Comparison of ENCODE assay signal across 7 mouse cellular contexts in the genomic region with DNA sequence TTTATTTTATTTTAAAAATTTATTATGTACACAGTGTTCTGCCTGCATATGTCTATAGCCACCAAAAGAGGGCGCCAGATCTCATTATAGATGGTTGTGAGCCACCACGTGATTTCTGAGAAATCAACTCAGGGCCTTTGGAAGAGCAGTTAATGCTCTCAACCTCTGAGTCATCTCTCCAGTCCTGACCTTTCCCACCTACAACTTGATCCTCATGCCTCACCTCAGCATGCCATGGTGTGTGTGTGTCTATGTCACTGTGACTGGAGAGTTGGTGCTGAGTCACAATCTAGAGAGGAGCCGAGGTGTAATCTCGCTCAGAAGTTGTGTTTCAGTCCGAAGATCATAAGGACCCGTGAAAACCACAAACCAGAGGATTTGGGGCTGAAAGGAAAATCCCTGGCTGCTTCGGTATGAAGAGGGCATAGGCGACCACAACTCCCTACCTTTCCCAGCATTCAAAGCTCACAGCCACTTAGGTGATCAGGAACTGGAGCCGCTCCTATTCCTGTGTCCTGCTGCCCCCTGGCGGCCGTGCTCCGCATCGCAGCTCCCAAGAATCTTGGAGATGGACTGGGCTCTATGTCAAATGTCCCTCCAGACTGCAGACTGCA. TPM values are rescaled to one million over a fixed set of nuclear protein-coding genes. Genes with fewer than 3 reads are reported as not detected.
DNase-seq lines count a peak whose midpoint lies in the region; ATAC-seq and TF ChIP-seq lines count a peak whose summit lies in the region.

No protein-coding gene starts in this region.

- H3K4me3 ChIP-seq in bone marrow, adult 2 months (replicated peaks; ENCODE audit: control insufficient read depth, low read depth, low read length): peak overlapping the region; percentile 29
- H3K4me3 ChIP-seq in left cerebral cortex, adult 2 months: no peak overlapping the region
- H3K4me3 ChIP-seq in spleen, adult 2 months (ENCODE audit: extremely low read depth, insufficient read depth, insufficient read length): peak overlapping the region; percentile 33; the same call in 1 of the 2 replicates

- ATAC-seq in erythroblast, adult 5-6 weeks (replicated peaks; ENCODE audit: low FRiP score, poor library complexity, severe bottlenecking): peak; percentile 85
- ATAC-seq in hematopoietic stem cell, adult 5-6 weeks (replicated peaks in 1 of 2; ENCODE audit: insufficient read depth in 1 of 2, low FRiP score in 2 of 2, low TSS enrichment in 1 of 2, low read depth in 1 of 2, poor library complexity in 2 of 2, severe bottlenecking in 2 of 2): peak; percentile 42 to 72

- no peaks in the 10 kb centered on the region; the same call in 1 of the 2 replicates for H3K4me1 ChIP-seq in bone marrow, adult 2 months (ENCODE audit: control insufficient read depth, insufficient read depth, low read length)
- peaks cover 2% of the 10 kb centered on the region; the same call in 1 of the 2 replicates for H3K4me1 ChIP-seq in spleen, adult 2 months (ENCODE audit: control insufficient read depth, insufficient read depth, insufficient read length)

- H3K36me3 ChIP-seq in spleen, adult 2 months (ENCODE audit: control insufficient read depth, insufficient read depth, low read length): no peaks in the 10 kb centered on the region

- no peak for TF ChIP-seq POLR2A in bone marrow, adult 2 months (IDR thresholded peaks at IDR 0.05; ENCODE audit: borderline replicate concordance, control insufficient read depth, low read depth, low read length)
- no peak for TF ChIP-seq POLR2A in spleen, adult 2 months (IDR thresholded peaks at IDR 0.05; ENCODE audit: low read depth, low read length)

- peak; percentile 81 for DNase-seq in MN1 (ENCODE audit: low spot score)
- peak; percentile 84 to 93 for DNase-seq in left cerebral cortex, adult 2 months (ENCODE audit: extremely low spot score in 1 of 2, low spot score in 2 of 2)
- DNase-seq in mesoderm, embryonic 11.5 days (ENCODE audit: low read depth, low spot score): peak; percentile 88
- peak; percentile 64 to 91 for DNase-seq in spleen, adult 2 months (ENCODE audit: low read depth in 1 of 2, low spot score in 2 of 2)

- H3K27ac ChIP-seq in bone marrow, adult 2 months (ENCODE audit: control insufficient read depth, insufficient read depth, low read depth, low read length, poor library complexity): no peak overlapping the region
- H3K27ac ChIP-seq in left cerebral cortex, adult 2 months: no peak overlapping the region
- 0 out of 2 replicates have a peak overlapping the region, but pooled peaks have one; percentile 3 for H3K27ac ChIP-seq in spleen, adult 2 months (ENCODE audit: insufficient read depth, low read length)

- intact Hi-C loops in left cerebral cortex, adult 2 months (cut with DNase I): loop anchor here (5.0 kb wide), 1 partner anchor 44 kb away; no protein-coding TSS in a partner anchor

- TF ChIP-seq CTCF in bone marrow, adult 2 months (IDR thresholded peaks at IDR 0.05; ENCODE audit: control insufficient read depth, insufficient read depth, low read length): peak; percentile 91
- TF ChIP-seq CTCF in left cerebral cortex, adult 2 months (IDR thresholded peaks at IDR 0.05): peak; percentile 77
- peak; percentile 89 for TF ChIP-seq CTCF in spleen, adult 2 months (IDR thresholded peaks at IDR 0.05; ENCODE audit: extremely low read depth, insufficient read depth, insufficient read length, insufficient replicate concordance)

- H3K27me3 ChIP-seq in spleen, adult 2 months (ENCODE audit: control insufficient read depth, insufficient read depth, low read length): no peaks in the 10 kb centered on the region

- 10% methylated on average over 13 of the region's 13 CpGs for WGBS in bone marrow, adult 2 months
- WGBS in spleen, adult 2 months: 8% methylated on average over 13 of the region's 13 CpGs

RNA-seq across cellular contexts. Expression of a gene that starts 18.5 kb away (rescaled TPM):
- not detected in 2 replicates for polyA plus RNA-seq in bone marrow, adult 2 months (2011; ENCODE audit: insufficient read depth, insufficient read length, low replicate concordance, missing spikeins)
- total RNA-seq in erythroblast, adult 5-6 weeks (2015; ENCODE audit: low replicate concordance): not detected in 2 replicates
- not detected in 2 replicates for total RNA-seq in erythroblast, adult 5-6 weeks (2017; ENCODE audit: low replicate concordance)
- total RNA-seq in hematopoietic stem cell, adult 5-6 weeks (2017): 0.25 TPM in 1 of 2 replicates, not detected in the other
- under 1 TPM in 1 of 2 experiments, not detected in 1; 0.79 TPM for total RNA-seq in left cerebral cortex, adult 2 months (2021)
- not detected in 2 replicates for polyA plus RNA-seq in spleen, adult 2 months (2012; rRNA removed)

RNA-seq across cellular contexts. Expression of a gene that starts 39.2 kb away (rescaled TPM):
- polyA plus RNA-seq in bone marrow, adult 2 months (2011; ENCODE audit: insufficient read depth, insufficient read length, low replicate concordance, missing spikeins): 399 and 727 TPM in 2 replicates
- total RNA-seq in erythroblast, adult 5-6 weeks (2015; ENCODE audit: low replicate concordance): 117 and 224 TPM in 2 replicates
- 217 and 402 TPM in 2 replicates for total RNA-seq in erythroblast, adult 5-6 weeks (2017; ENCODE audit: low replicate concordance)
- 627 and 791 TPM in 2 replicates for total RNA-seq in hematopoietic stem cell, adult 5-6 weeks (2017)
- 10 to 100 TPM; 20.3 to 25.3 TPM for total RNA-seq in left cerebral cortex, adult 2 months (2021)
- polyA plus RNA-seq in spleen, adult 2 months (2012; rRNA removed): 1,148 and 1,488 TPM in 2 replicates

RNA-seq across cellular contexts. Expression of a gene that starts 40.3 kb away (rescaled TPM):
- polyA plus RNA-seq in bone marrow, adult 2 months (2011; ENCODE audit: insufficient read depth, insufficient read length, low replicate concordance, missing spikeins): not detected in 2 replicates
- not detected in 2 replicates for total RNA-seq in erythroblast, adult 5-6 weeks (2015; ENCODE audit: low replicate concordance)
- not detected in 2 replicates for total RNA-seq in erythroblast, adult 5-6 weeks (2017; ENCODE audit: low replicate concordance)
- total RNA-seq in hematopoietic stem cell, adult 5-6 weeks (2017): not detected in 2 replicates
- total RNA-seq in left cerebral cortex, adult 2 months (2021): 1 to 10 TPM in 1 of 2 experiments, under 1 TPM in 1; 0.54 to 1.1 TPM
- polyA plus RNA-seq in spleen, adult 2 months (2012; rRNA removed): 0.48 and 0.58 TPM in 2 replicates

Comparison
In these comparisons a context has a peak if more than half of its experiments do, and no peak if none do; other contexts are left out.
1. RNA of a gene that starts 39.2 kb away (total RNA-seq): 627 to 791 TPM in hematopoietic stem cell, adult 5-6 weeks and 117 to 402 TPM in erythroblast, adult 5-6 weeks; 20.3 to 25.3 TPM in left cerebral cortex, adult 2 months; every median in the first group is over 4 times any median in the second.
2. Peak in every context shown above with its lines, with median percentiles within 50 percentile points of each other: DNase-seq and CTCF ChIP-seq.